Mouse (Mus musculus) embryonic fibroblast, embryonic 13.5 days (primary cell): ENCODE results near the gene Pea15a. TPM values are rescaled to one million over a fixed set of nuclear protein-coding genes. Genes with fewer than 3 reads are reported as not detected.

Experiments
- H3K27ac ChIP-seq: 2 replicates; pipeline ENCODE4 v1.5.1; 2012; ENCODE audit warnings: low read length, control low read depth, inconsistent platforms; ENCODE audit not compliant: insufficient read depth
- H3K4me1 ChIP-seq: 2 replicates; pipeline ENCODE4 v1.6.1; 2011; ENCODE audit warnings: low read length; ENCODE audit not compliant: control insufficient read depth, insufficient read depth
- H3K4me3 ChIP-seq: 2 replicates; pipeline ENCODE4 v1.5.1; 2011; ENCODE audit warnings: mild to moderate bottlenecking, control low read depth, low read length; ENCODE audit not compliant: insufficient read depth
- CTCF ChIP-seq: IDR thresholded peaks from 2 replicates; pipeline ENCODE4 v1.5.1; 2011; ENCODE audit warnings: mild to moderate bottlenecking, control low read depth, low read length, moderate library complexity, borderline replicate concordance; ENCODE audit not compliant: insufficient read depth
- POLR2A ChIP-seq: IDR thresholded peaks from 2 replicates; pipeline ENCODE4 v1.6.1; 2011; ENCODE audit warnings: low read depth, mild to moderate bottlenecking, control low read depth, low read length, moderate library complexity
- polyA plus RNA-seq: library from polyadenylated mRNA; stranded (reverse); fragments of >200 nt; gene quantifications from 2 replicates; pipeline ENCODE4 v1.2.4, GENCODE M21; 2011; ENCODE audit warnings: low read depth; ENCODE audit not compliant: missing spikeins, insufficient read length

Pea15a gene
- polyA plus RNA-seq, 1 experiment = 140 TPM

- TF ChIP-seq CTCF (no peak), POLR2A (no peak)
- Histone ChIP-seq H3K4me3 (no peak overlapping the region), H3K4me1 (peaks cover 22% of the 10 kb centered on the region), H3K27ac (no peak overlapping the region)
Measured at GRCm38 (mm10) chr1:172198996-172199395, 7.6 kb downstream of the Pea15a start.

- TF ChIP-seq POLR2A (no peak), CTCF (no peak)
- peaks cover 16% of the 10 kb centered on the region for H3K4me1 ChIP-seq
- no peak overlapping the region for H3K27ac ChIP-seq
- no peak overlapping the region for H3K4me3 ChIP-seq
Measured at GRCm38 (mm10) chr1:172198316-172198715, 8.3 kb downstream of the Pea15a start.

- Histone ChIP-seq H3K27ac (no peak overlapping the region), H3K4me1 (peaks cover 12% of the 10 kb centered on the region), H3K4me3 (no peak overlapping the region)
- no peak for TF ChIP-seq CTCF
- TF ChIP-seq POLR2A = no peak
Measured at GRCm38 (mm10) chr1:172197851-172198250, 8.8 kb downstream of the Pea15a start.

- Histone ChIP-seq H3K27ac (no peak overlapping the region), H3K4me3 (no peak overlapping the region), H3K4me1 (peaks cover 10% of the 10 kb centered on the region)
- no peak for TF ChIP-seq CTCF
- 0 out of 2 replicates have a peak, but pooled peaks have one; percentile 7 for TF ChIP-seq POLR2A
Measured at GRCm38 (mm10) chr1:172197146-172197545, 9.5 kb downstream of the Pea15a start.

- no peak overlapping the region for H3K27ac ChIP-seq
- no peak overlapping the region for H3K4me3 ChIP-seq
- TF ChIP-seq POLR2A = no peak
- no peak for TF ChIP-seq CTCF
- H3K4me1 ChIP-seq = no peaks in the 10 kb centered on the region
Measured at GRCm38 (mm10) chr1:172194435-172194834, 12.2 kb downstream of the Pea15a start.

GRCm38 (mm10) chr1:172192217-172192616, 14.4 kb downstream of the Pea15a start:
- Histone ChIP-seq H3K4me3 (no peak overlapping the region), H3K27ac (no peak overlapping the region), H3K4me1 (no peaks in the 10 kb centered on the region)
- TF ChIP-seq CTCF = no peak
- TF ChIP-seq POLR2A = no peak

GRCm38 (mm10) chr1:172191578-172191977, 15.0 kb downstream of the Pea15a start:
- no peak overlapping the region for H3K27ac ChIP-seq
- H3K4me3 ChIP-seq = no peak overlapping the region
- TF ChIP-seq CTCF (no peak), POLR2A (no peak)
- H3K4me1 ChIP-seq = no peaks in the 10 kb centered on the region

- H3K27ac ChIP-seq = no peak overlapping the region
- H3K4me3 ChIP-seq = no peak overlapping the region
- TF ChIP-seq POLR2A (no peak), CTCF (peak; percentile 77; the same call in 1 of the 2 replicates)
- H3K4me1 ChIP-seq = no peaks in the 10 kb centered on the region
Measured at GRCm38 (mm10) chr1:172188891-172189290, 17.7 kb downstream of the Pea15a start.

GRCm38 (mm10) chr1:172186401-172187289, 20.0 kb downstream of the Pea15a start:
- Histone ChIP-seq H3K27ac (no peak overlapping the region), H3K4me3 (no peak overlapping the region), H3K4me1 (no peaks in the 10 kb centered on the region)
- TF ChIP-seq POLR2A (no peak), CTCF (no peak)

GRCm38 (mm10) chr1:172183915-172184314, 22.7 kb downstream of the Pea15a start:
- H3K4me1 ChIP-seq = no peaks in the 10 kb centered on the region
- no peak overlapping the region for H3K4me3 ChIP-seq
- no peak overlapping the region for H3K27ac ChIP-seq
- no peak for TF ChIP-seq CTCF
- no peak for TF ChIP-seq POLR2A

GRCm38 (mm10) chr1:172183056-172183455, 23.5 kb downstream of the Pea15a start:
- TF ChIP-seq CTCF = no peak
- TF ChIP-seq POLR2A = no peak
- Histone ChIP-seq H3K4me3 (no peak overlapping the region), H3K4me1 (no peaks in the 10 kb centered on the region), H3K27ac (no peak overlapping the region)
